Mouse (Mus musculus) testis, postnatal 10 days (tissue): ENCODE data around the gene Ptma.
"Not testable (repeated sequence)": the region's sequence is repeated elsewhere in the genome, so short reads cannot be mapped to it uniquely, and the experiment has no call there.

Source experiments
- DNase-seq: peaks from one replicate; pipeline ENCODE4 v3.0.0; 2021; ENCODE audit warnings: low spot score

The Ptma gene

DNA sequence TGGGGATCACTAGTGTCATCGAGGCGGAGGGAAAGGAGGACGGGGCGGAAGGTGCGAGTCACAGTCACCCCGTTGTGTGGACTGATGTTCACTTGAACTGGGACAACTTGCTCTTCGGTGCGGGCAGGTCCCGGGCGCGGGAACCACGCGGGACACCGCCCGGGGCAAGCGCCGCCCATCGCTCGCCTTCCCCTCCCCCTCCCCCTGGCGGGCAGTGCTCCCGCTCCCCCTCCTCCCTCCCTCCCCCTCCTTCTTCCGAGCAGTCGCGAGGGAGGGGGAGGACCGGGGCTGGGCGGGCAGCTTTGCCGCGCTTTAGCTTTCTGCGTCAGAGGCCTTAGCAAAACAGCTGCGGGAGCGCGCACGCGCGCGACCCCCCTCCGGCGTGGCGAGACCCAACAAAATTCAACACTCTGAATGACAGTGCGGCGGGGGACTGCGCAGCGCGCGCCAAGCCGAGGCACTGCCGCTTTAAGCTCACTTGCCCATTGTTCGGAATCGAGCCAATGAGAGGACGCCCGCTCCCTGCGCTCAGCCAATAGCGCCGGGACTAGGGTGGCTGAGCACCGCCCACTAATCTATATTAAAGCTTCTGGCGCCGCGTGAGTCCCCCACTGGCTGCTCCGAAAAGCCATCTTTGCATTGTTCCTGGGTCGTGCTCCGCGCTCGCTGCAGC is at the start of gene Ptma:
Ptma (plus strand) TSS at position 611 of the 673 bp plus-strand sequence.
- DNase-seq: peak; percentile 99

GRCm38 (mm10) chr1:86477738-86478285 is 48.7 kb upstream of the Ptma start:
- no peak for DNase-seq

GRCm38 (mm10) chr1:86479099-86479825 is 47.3 kb upstream of the Ptma start:
- DNase-seq: no peak

- DNase-seq: no peak
Measured at GRCm38 (mm10) chr1:86480288-86480687, 46.2 kb upstream of the Ptma start.

DNA sequence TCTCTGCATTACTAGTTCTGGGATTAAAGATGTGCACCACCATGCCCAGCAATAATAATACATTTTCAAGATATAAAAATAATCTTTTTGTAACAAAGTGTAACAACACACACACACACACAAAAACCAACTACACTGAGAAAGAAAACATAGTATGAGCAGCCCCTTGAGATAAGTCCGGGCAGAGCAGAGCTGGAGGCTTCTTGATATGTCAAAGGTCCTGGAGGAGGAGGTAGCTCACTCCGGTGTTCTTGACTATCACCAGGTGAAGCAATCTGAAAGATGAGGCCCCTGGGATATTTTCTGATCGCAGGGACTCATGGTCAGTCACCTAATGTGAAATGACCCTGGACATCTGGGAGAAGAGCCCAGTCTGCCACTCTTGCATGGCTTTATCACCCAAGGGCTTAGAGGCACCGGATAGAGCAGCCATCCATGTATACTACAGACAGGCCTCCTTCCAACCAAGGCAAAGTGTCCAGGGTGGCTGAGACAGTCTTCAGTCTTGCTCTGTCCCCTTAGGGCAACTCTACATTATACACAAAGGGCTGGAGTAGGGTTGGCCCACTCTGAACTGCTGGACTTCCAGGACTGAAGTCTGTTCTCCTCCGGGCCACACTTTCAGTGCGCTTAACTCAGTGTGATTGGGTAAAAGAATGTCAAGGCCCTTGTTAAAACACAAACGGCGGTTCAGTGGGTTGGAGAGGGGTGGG is 45.6 kb upstream of the Ptma start:
- DNase-seq: no peak

- DNase-seq: no peak
Measured at GRCm38 (mm10) chr1:86481468-86481867, 45.1 kb upstream of the Ptma start.

DNA sequence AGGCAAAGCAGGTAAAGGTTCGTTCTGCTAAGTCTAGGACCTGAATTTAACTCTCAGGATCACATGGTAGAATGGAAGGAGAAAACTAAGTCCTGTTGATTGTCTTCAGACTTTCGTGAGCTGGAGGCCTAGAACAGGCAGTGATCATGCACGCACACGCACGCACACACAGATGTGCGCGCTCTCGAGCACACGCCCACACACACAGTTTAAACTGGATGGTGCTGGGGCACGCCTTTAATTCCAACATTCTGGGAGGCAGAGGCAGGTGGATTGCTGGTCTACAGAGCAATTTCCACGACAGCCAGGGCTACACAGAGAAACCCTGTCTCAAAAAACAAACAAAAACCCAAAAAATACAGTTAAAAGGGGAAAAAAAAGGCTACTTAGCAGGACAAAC is 44.2 kb upstream of the Ptma start:
- no peak for DNase-seq

GRCm38 (mm10) chr1:86482761-86483160 is 43.8 kb upstream of the Ptma start:
- DNase-seq: no peak

GRCm38 (mm10) chr1:86485346-86485745 is 41.2 kb upstream of the Ptma start:
- no peak for DNase-seq

GRCm38 (mm10) chr1:86485858-86486257 is 40.7 kb upstream of the Ptma start:
- not testable (repeated sequence) for DNase-seq

DNA sequence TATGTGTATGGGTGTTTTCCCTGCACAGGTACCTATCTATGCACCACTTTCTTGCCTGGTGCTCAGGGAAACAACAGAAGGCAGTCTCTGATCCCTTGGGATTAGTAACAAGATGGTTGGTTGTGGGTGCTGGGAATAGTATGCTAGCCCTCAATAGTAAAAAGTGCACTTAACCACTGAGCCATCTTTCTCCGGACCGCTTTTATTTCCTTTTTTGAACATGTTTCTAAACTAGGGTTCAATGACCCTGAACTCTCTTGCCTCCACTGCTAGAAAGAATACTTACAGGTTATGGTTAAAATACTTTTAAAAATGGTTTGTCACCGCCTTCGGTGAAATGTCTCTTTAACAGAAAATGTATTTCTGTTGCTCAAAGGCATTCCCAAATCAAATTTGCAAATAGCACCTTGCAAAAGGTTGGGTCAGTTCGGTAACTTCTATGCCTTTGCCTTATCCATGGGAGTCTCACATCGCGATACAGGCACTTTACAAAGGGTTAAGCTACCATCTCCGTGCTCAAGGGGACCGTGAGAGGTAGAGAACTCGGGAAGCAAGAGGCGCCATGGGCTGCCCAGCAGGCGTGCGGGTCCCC is 39.7 kb upstream of the Ptma start:
- no peak for DNase-seq

- DNase-seq: peak; percentile 99
Measured at GRCm38 (mm10) chr1:86487295-86487907, 39.1 kb upstream of the Ptma start.

- DNase-seq: no peak
Measured at GRCm38 (mm10) chr1:86487908-86488314, 38.6 kb upstream of the Ptma start.

GRCm38 (mm10) chr1:86488326-86488725 is 38.2 kb upstream of the Ptma start:
- no peak for DNase-seq

DNA sequence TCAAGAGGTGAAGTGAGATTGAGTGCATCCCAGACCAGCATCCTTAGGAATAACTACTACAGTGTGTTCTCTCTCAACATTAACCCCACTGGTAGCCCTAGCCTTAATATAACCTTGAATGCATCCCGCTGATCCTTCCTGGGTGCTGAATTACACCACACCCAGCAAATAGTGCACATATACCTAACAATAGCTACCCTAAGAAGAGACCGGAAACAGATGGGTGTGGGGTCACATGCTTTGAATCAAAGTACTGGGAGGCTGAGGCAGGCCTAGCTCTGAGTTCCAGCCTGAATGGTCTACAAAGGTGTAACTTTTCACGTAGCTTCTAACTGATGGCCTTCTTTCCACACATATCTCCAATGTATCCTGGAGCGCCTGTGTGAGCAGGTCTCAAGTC is 37.8 kb upstream of the Ptma start:
- DNase-seq: no peak

DNA sequence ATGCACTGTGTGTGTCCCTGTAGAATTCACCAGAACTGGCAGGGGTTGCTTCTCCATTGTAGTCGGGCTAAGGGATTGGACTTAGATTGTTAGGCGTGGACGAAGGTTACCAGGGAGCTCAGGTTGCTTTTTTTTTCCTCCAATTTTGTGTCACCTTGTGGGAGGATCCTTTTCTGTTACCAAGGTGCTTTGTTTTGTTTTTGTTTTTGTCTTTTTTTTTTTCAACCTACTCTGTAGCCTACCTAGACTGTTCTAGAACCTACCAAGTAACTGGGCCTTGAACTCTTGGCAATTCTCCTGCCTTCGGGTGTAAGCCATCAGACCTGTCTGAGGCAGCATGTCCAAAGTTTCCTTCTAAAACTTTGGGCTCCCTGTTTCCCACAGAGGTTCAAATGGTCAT is 36.6 kb upstream of the Ptma start:
- DNase-seq: no peak

GRCm38 (mm10) chr1:86490697-86491096 is 35.8 kb upstream of the Ptma start:
- no peak for DNase-seq

DNA sequence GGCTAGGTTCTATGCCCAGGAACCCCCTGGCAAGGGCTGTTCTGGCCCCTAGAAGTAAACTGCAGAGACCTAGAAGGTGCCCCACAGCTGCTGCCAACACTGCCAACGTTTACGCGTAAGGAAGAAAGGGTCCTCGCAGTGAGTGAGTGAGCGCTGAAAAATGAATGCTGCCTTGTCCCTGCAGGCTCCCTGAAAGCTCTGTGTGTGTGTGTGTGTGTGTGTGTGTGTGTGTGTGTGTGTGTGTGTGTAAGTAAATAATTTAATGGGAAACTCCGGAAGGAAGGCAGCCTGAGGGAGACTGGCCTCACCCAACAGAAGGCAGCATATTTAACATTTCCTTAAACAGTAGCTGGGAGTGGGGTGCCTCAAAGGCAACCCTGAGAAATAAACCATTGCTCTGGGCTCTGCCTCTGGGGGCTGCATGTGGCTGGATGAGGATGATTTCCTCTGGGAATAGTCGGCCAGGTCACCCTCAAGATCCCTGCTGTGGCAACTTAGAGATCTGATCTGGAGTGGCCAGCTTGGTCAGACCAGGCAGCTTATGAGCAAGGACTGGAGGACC is 34.9 kb upstream of the Ptma start:
- peak; percentile 36 for DNase-seq

DNA sequence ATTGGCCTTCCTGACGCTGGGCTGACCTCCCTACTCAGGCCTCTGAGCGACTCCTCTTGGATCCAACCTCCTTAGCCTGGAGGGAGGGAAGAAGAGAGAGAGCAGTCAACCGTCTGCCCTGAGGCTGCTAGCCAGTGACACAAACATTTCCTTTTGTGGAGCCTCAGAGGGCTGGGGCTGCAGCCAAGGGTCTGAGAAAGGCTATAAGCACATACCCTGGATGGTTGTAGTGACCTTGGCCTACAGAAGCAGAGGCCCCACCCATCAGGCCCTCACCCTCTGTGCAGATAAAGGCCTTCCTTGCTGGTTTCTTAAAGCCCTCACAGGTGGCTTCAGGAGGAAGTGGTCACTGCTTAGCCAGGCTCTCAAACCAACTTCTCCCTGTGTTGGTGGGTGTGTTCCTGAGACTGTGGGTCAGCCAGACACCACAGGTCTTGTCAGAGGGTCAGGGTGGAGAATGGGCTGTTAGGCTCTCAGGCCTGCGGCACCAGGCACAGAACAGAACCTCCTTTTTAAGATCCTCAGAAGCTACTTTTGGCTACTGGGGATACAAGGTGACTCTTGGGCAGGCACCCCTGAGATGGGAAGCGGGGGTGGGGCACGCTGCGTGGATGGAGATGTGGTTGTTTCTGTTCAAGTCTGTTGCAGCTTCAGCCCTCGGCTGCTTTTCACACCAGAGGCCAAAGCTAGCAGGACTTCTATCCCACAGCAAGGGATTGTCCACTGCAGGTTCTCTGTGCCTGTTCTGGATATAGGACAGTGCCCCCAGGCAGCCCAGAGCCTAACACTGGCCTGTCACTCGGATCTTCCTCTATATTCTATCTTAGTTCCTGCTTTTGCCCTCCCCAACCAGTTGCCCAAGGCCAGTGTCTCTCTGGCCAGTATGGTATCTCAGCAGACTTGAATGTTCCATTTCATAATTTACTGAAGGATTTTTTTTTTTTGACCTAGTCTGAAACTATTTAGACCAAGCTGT is 34.1 kb upstream of the Ptma start:
- peak; percentile 62 for DNase-seq

- DNase-seq: no peak
Measured at GRCm38 (mm10) chr1:86493783-86494182, 32.7 kb upstream of the Ptma start.
